In genomic region chr4:45676137-45676536, GRCm38 (mm10) we compare ENCODE assay signal across 13 mouse cellular contexts.
DNase-seq lines count a peak whose midpoint lies in the region; ATAC-seq and TF ChIP-seq lines count a peak whose summit lies in the region.
"Had no signal": no experiment of that assay in that cellular context is flagged by ENCODE, and none has a peak within 500 bp of the region (broad histone marks: within the 10 kb centered on the region; RNA-seq: fewer than 3 reads in every experiment).

No protein-coding gene starts in this region.

- no peak overlapping the region for H3K27ac ChIP-seq in ES-Bruce4 (ENCODE audit: insufficient read depth, low read length)
- H3K27ac ChIP-seq in lung, embryonic 14.5 days (ENCODE audit: low read depth): no peak overlapping the region
- H3K27ac ChIP-seq in embryonic facial prominence, embryonic 10.5 days (replicated peaks): no peak overlapping the region
- H3K27ac ChIP-seq: forebrain, embryonic 10.5 days; limb, embryonic 15.5 days had no signal

- DNase-seq in heart, adult 11 months: peak; percentile 78
- DNase-seq in heart, postnatal 36 days: no peak
- peak; percentile 29 for DNase-seq in kidney, adult 9 months
- DNase-seq in lung, embryonic 14.5 days: peak; percentile 9
- DNase-seq in spleen, adult 12 weeks (ENCODE audit: low spot score): no peak
- no peak for DNase-seq in cerebellum, adult 11 months
- DNase-seq in embryonic facial prominence, embryonic 10.5 days (ENCODE audit: low spot score): no peak
- DNase-seq: cerebellum, adult 9-10 months had no signal

- H3K36me3 ChIP-seq in ES-Bruce4 (ENCODE audit: control insufficient read depth, insufficient read depth, low read length, poor library complexity, severe bottlenecking): no peaks in the 10 kb centered on the region
- no peaks in the 10 kb centered on the region for H3K36me3 ChIP-seq in lung, embryonic 14.5 days (ENCODE audit: insufficient read depth)
- H3K36me3 ChIP-seq in embryonic facial prominence, embryonic 10.5 days (replicated peaks): no peaks in the 10 kb centered on the region
- H3K36me3 ChIP-seq: forebrain, embryonic 10.5 days; limb, embryonic 15.5 days had no signal

- no peak for ATAC-seq in lung, embryonic 14.5 days (ENCODE audit: insufficient read depth)
- ATAC-seq: hindbrain, embryonic 16.5 days; Patski had no signal

- TF ChIP-seq CTCF in ES-Bruce4 (IDR thresholded peaks at IDR 0.05; ENCODE audit: low read depth, low read length): peak; percentile 41
- TF ChIP-seq CTCF in lung, embryonic 14.5 days (IDR thresholded peaks at IDR 0.05; ENCODE audit: low read depth): peak; percentile 55; the same call in 1 of the 2 replicates

- no peak for TF ChIP-seq POLR2A in ES-Bruce4 (IDR thresholded peaks at IDR 0.05; ENCODE audit: insufficient read depth, low read length)

- H3K4me2 ChIP-seq in lung, embryonic 14.5 days: no peak overlapping the region
- H3K4me2 ChIP-seq: limb, embryonic 15.5 days had no signal

- H3K4me3 ChIP-seq in ES-Bruce4 (ENCODE audit: low read depth, low read length): no peak overlapping the region
- no peak overlapping the region for H3K4me3 ChIP-seq in lung, embryonic 14.5 days (ENCODE audit: low read depth, low read length)
- no peak overlapping the region for H3K4me3 ChIP-seq in embryonic facial prominence, embryonic 10.5 days
- H3K4me3 ChIP-seq: forebrain, embryonic 10.5 days; limb, embryonic 15.5 days had no signal

- 63% methylated on average over 6 of the region's 6 CpGs for WGBS in lung, embryonic 14.5 days
- 75% methylated on average over 6 of the region's 6 CpGs for WGBS in embryonic facial prominence, embryonic 10.5 days

- no peaks in the 10 kb centered on the region for H3K27me3 ChIP-seq in ES-Bruce4 (ENCODE audit: control insufficient read depth, insufficient read depth, low read length, poor library complexity, severe bottlenecking)
- H3K27me3 ChIP-seq in lung, embryonic 14.5 days (ENCODE audit: insufficient read depth, low read length): no peaks in the 10 kb centered on the region
- 0 out of 2 replicates have a peak, but pooled peaks cover 5% of the 10 kb centered on the region for H3K27me3 ChIP-seq in embryonic facial prominence, embryonic 10.5 days (replicated peaks; ENCODE audit: low read depth, poor library complexity, severe bottlenecking)
- H3K27me3 ChIP-seq: limb, embryonic 15.5 days had no signal

- H3K9me3 ChIP-seq in ES-Bruce4 (replicated peaks; ENCODE audit: control insufficient read depth, insufficient read depth, low read length, poor library complexity, severe bottlenecking): no peaks in the 10 kb centered on the region
- no peaks in the 10 kb centered on the region for H3K9me3 ChIP-seq in lung, embryonic 14.5 days (ENCODE audit: low read depth, low read length)
- no peaks in the 10 kb centered on the region for H3K9me3 ChIP-seq in embryonic facial prominence, embryonic 10.5 days
- H3K9me3 ChIP-seq: forebrain, embryonic 10.5 days; limb, embryonic 15.5 days had no signal

- no peak for TF ChIP-seq EP300 in ES-Bruce4 (IDR thresholded peaks at IDR 0.05; ENCODE audit: insufficient read depth, low read depth, low read length)

- H3K9ac ChIP-seq in ES-Bruce4 (ENCODE audit: low read depth, poor library complexity, severe bottlenecking): no peak overlapping the region
- H3K9ac ChIP-seq in lung, embryonic 14.5 days: no peak overlapping the region
- H3K9ac ChIP-seq: limb, embryonic 15.5 days had no signal

- intact Hi-C loops in heart, postnatal 36 days (cut with DNase I): no loop called here

- no peaks in the 10 kb centered on the region for H3K4me1 ChIP-seq in ES-Bruce4 (ENCODE audit: control insufficient read depth, insufficient read depth, low read length)
- H3K4me1 ChIP-seq in lung, embryonic 14.5 days (ENCODE audit: insufficient read depth): no peaks in the 10 kb centered on the region
- peaks cover 23% of the 10 kb centered on the region for H3K4me1 ChIP-seq in embryonic facial prominence, embryonic 10.5 days
- H3K4me1 ChIP-seq: limb, embryonic 15.5 days had no signal

Comparison
In these comparisons a context has a peak if more than half of its experiments do, and no peak if none do; other contexts are left out.
1. DNase-seq: peak in heart, adult 11 months (single experiment), kidney, adult 9 months (single experiment) and lung, embryonic 14.5 days (single experiment); none in heart, postnatal 36 days (0 of 2), spleen, adult 12 weeks (single experiment), cerebellum, adult 11 months (single experiment) and embryonic facial prominence, embryonic 10.5 days (single experiment).